ENCODE assay signal across 23 mouse cellular contexts in the genomic region with DNA sequence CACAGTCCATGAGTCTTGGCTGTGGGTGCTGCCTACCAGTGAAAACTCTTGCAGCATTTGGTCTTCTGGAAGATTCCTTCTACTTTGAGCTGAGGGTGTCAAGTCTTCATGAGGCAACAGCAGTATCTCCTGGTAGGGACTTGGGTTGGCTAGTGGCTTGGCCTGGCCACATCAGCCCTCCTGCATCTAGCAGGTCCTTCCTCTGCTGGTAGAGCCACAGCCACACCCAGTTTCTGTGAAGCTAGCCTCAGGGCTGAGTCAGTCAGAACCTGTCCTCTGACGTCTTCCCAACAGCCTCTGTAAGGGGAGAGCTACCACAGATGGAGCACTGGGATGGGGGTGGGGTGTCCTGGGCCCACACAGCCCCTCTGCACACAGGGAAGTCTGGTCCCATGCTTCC. TPM values are rescaled to one million over a fixed set of nuclear protein-coding genes. Genes with fewer than 3 reads are reported as not detected.
DNase-seq lines count a peak whose midpoint lies in the region; ATAC-seq lines count a peak whose summit lies in the region.
"Had no signal": no experiment of that assay in that cellular context is flagged by ENCODE, and none has a peak within 500 bp of the region (broad histone marks: within the 10 kb centered on the region; RNA-seq: fewer than 3 reads in every experiment).

No protein-coding gene starts in this region.

- no peak overlapping the region for H3K4me3 ChIP-seq in embryonic facial prominence, embryonic 13.5 days
- H3K4me3 ChIP-seq in embryonic facial prominence, embryonic 10.5 days = no peak overlapping the region
- no peak overlapping the region for H3K4me3 ChIP-seq in hindbrain, embryonic 16.5 days (ENCODE audit: low read length)
- no peak overlapping the region for H3K4me3 ChIP-seq in hindbrain, embryonic 12.5 days
- no peak overlapping the region for H3K4me3 ChIP-seq in neural tube, embryonic 13.5 days
- H3K4me3 ChIP-seq in neural tube, embryonic 15.5 days (replicated peaks) = no peak overlapping the region
- H3K4me3 ChIP-seq: heart, embryonic 10.5 days; heart, embryonic 15.5 days; intestine, embryonic 15.5 days; lung, embryonic 15.5 days; midbrain, embryonic 15.5 days had no signal

- no peak for ATAC-seq in embryonic facial prominence, embryonic 13.5 days (ENCODE audit: insufficient number of reproducible peaks, insufficient read depth, low FRiP score, low TSS enrichment, low read depth)
- no peak for ATAC-seq in hindbrain, embryonic 16.5 days
- ATAC-seq in hindbrain, embryonic 12.5 days (ENCODE audit: low FRiP score) = no peak
- no peak for ATAC-seq in neural tube, embryonic 13.5 days (ENCODE audit: low read depth)
- ATAC-seq in neural tube, embryonic 15.5 days (ENCODE audit: low FRiP score) = no peak
- ATAC-seq: CD4-positive, CD25-positive, alpha-beta regulatory T cell, adult 4 months; hindbrain, postnatal 0 days; intestine, embryonic 15.5 days; midbrain, embryonic 15.5 days had no signal

- 0 out of 2 replicates have a peak overlapping the region, but pooled peaks have one; percentile 57 for H3K27ac ChIP-seq in embryonic facial prominence, embryonic 13.5 days
- no peak overlapping the region for H3K27ac ChIP-seq in embryonic facial prominence, embryonic 10.5 days (replicated peaks)
- peak overlapping the region; percentile 68; the same call in 1 of the 2 replicates for H3K27ac ChIP-seq in hindbrain, embryonic 16.5 days (ENCODE audit: low read depth, low read length)
- no peak overlapping the region for H3K27ac ChIP-seq in hindbrain, embryonic 12.5 days
- 0 out of 2 replicates have a peak overlapping the region, but pooled peaks have one; percentile 82 for H3K27ac ChIP-seq in neural tube, embryonic 13.5 days (replicated peaks)
- H3K27ac ChIP-seq in neural tube, embryonic 15.5 days (replicated peaks) = peak overlapping the region; percentile 86; the same call in 1 of the 2 replicates
- H3K27ac ChIP-seq: heart, embryonic 10.5 days; heart, embryonic 15.5 days; lung, embryonic 15.5 days had no signal

- H3K4me2 ChIP-seq in embryonic facial prominence, embryonic 13.5 days = no peak overlapping the region
- no peak overlapping the region for H3K4me2 ChIP-seq in hindbrain, embryonic 16.5 days (ENCODE audit: low read length)
- no peak overlapping the region for H3K4me2 ChIP-seq in hindbrain, embryonic 12.5 days (replicated peaks)
- no peak overlapping the region for H3K4me2 ChIP-seq in neural tube, embryonic 13.5 days
- H3K4me2 ChIP-seq in neural tube, embryonic 15.5 days = no peak overlapping the region
- H3K4me2 ChIP-seq: heart, embryonic 15.5 days; intestine, embryonic 15.5 days; lung, embryonic 15.5 days had no signal

- H3K36me3 ChIP-seq in embryonic facial prominence, embryonic 13.5 days = 0 out of 2 replicates have a peak, but pooled peaks cover 7% of the 10 kb centered on the region
- H3K36me3 ChIP-seq in embryonic facial prominence, embryonic 10.5 days (replicated peaks) = peaks cover 5% of the 10 kb centered on the region; the same call in 1 of the 2 replicates
- peaks cover 4% of the 10 kb centered on the region; the same call in 1 of the 2 replicates for H3K36me3 ChIP-seq in hindbrain, embryonic 16.5 days (ENCODE audit: control insufficient read depth, insufficient read depth, low read length)
- H3K36me3 ChIP-seq in hindbrain, embryonic 12.5 days = no peaks in the 10 kb centered on the region
- peaks cover 28% of the 10 kb centered on the region for H3K36me3 ChIP-seq in neural tube, embryonic 13.5 days
- H3K36me3 ChIP-seq in neural tube, embryonic 15.5 days = peaks cover 29% of the 10 kb centered on the region
- H3K36me3 ChIP-seq: intestine, embryonic 15.5 days; midbrain, embryonic 15.5 days had no signal

- peaks cover 32% of the 10 kb centered on the region for H3K4me1 ChIP-seq in embryonic facial prominence, embryonic 13.5 days
- peaks cover 30% of the 10 kb centered on the region for H3K4me1 ChIP-seq in embryonic facial prominence, embryonic 10.5 days
- peaks cover 39% of the 10 kb centered on the region for H3K4me1 ChIP-seq in hindbrain, embryonic 16.5 days (ENCODE audit: control insufficient read depth, insufficient read depth, low read depth, low read length)
- H3K4me1 ChIP-seq in hindbrain, embryonic 12.5 days = peaks cover 20% of the 10 kb centered on the region
- peaks cover 21% of the 10 kb centered on the region for H3K4me1 ChIP-seq in neural tube, embryonic 13.5 days (replicated peaks)
- peaks cover 40% of the 10 kb centered on the region for H3K4me1 ChIP-seq in neural tube, embryonic 15.5 days

- no peaks in the 10 kb centered on the region for H3K9me3 ChIP-seq in embryonic facial prominence, embryonic 13.5 days
- no peaks in the 10 kb centered on the region for H3K9me3 ChIP-seq in embryonic facial prominence, embryonic 10.5 days
- no peaks in the 10 kb centered on the region for H3K9me3 ChIP-seq in hindbrain, embryonic 16.5 days (ENCODE audit: control insufficient read depth, low read length)
- no peaks in the 10 kb centered on the region for H3K9me3 ChIP-seq in hindbrain, embryonic 12.5 days (replicated peaks)
- no peaks in the 10 kb centered on the region for H3K9me3 ChIP-seq in neural tube, embryonic 13.5 days
- H3K9me3 ChIP-seq in neural tube, embryonic 15.5 days (replicated peaks) = no peaks in the 10 kb centered on the region
- H3K9me3 ChIP-seq: heart, embryonic 10.5 days; heart, embryonic 15.5 days; intestine, embryonic 15.5 days; lung, embryonic 15.5 days; midbrain, embryonic 15.5 days had no signal

- no peak overlapping the region for H3K9ac ChIP-seq in embryonic facial prominence, embryonic 13.5 days
- H3K9ac ChIP-seq in hindbrain, embryonic 16.5 days (ENCODE audit: low read depth, low read length) = no peak overlapping the region
- no peak overlapping the region for H3K9ac ChIP-seq in hindbrain, embryonic 12.5 days
- H3K9ac ChIP-seq in neural tube, embryonic 13.5 days = no peak overlapping the region
- no peak overlapping the region for H3K9ac ChIP-seq in neural tube, embryonic 15.5 days (replicated peaks)
- H3K9ac ChIP-seq: heart, embryonic 15.5 days; intestine, embryonic 15.5 days; lung, embryonic 15.5 days; midbrain, embryonic 15.5 days had no signal

- H3K27me3 ChIP-seq in embryonic facial prominence, embryonic 13.5 days = no peaks in the 10 kb centered on the region
- H3K27me3 ChIP-seq in embryonic facial prominence, embryonic 10.5 days (replicated peaks; ENCODE audit: low read depth, poor library complexity, severe bottlenecking) = peaks cover 29% of the 10 kb centered on the region; the same call in 1 of the 2 replicates
- no peaks in the 10 kb centered on the region for H3K27me3 ChIP-seq in hindbrain, embryonic 16.5 days (replicated peaks; ENCODE audit: control insufficient read depth, insufficient read depth, low read length)
- peaks cover 48% of the 10 kb centered on the region for H3K27me3 ChIP-seq in hindbrain, embryonic 12.5 days
- peaks cover 45% of the 10 kb centered on the region for H3K27me3 ChIP-seq in neural tube, embryonic 13.5 days
- peaks cover 10% of the 10 kb centered on the region; the same call in 1 of the 2 replicates for H3K27me3 ChIP-seq in neural tube, embryonic 15.5 days (replicated peaks)
- H3K27me3 ChIP-seq: heart, embryonic 15.5 days; intestine, embryonic 15.5 days; lung, embryonic 15.5 days had no signal

- 29% methylated on average over 1 of the region's 1 CpGs for WGBS in embryonic facial prominence, embryonic 13.5 days
- 49% methylated on average over 1 of the region's 1 CpGs for WGBS in embryonic facial prominence, embryonic 10.5 days
- WGBS in hindbrain, embryonic 16.5 days = 73% methylated on average over 1 of the region's 1 CpGs
- 62% methylated on average over 1 of the region's 1 CpGs for WGBS in hindbrain, embryonic 12.5 days
- WGBS in neural tube, embryonic 13.5 days = 59% methylated on average over 1 of the region's 1 CpGs
- 94% methylated on average over 1 of the region's 1 CpGs for WGBS in neural tube, embryonic 15.5 days

- no peak for DNase-seq in embryonic facial prominence, embryonic 10.5 days (ENCODE audit: low spot score)
- no peak for DNase-seq in neural tube, embryonic 10.5 days (ENCODE audit: extremely low spot score, low spot score)
- DNase-seq in left cerebral cortex, adult 9 months (ENCODE audit: low spot score in 2 of 2) = no peak
- DNase-seq: adrenal gland, postnatal 25 days; cerebellum, adult 18-20 months; gastrocnemius, postnatal 14 days; kidney, postnatal 10 days; layer of hippocampus, adult 9-11 months; liver; lung, postnatal 4 days; thymus, postnatal 14 days had no signal

RNA-seq across cellular contexts. Expression of a gene that starts 44.6 kb away (rescaled TPM):
- polyA plus RNA-seq in embryonic facial prominence, embryonic 13.5 days (2015; fragmentation: Nextera tagmentation; extraction: Ambion mirVana) = 48.5 and 54.1 TPM in 2 replicates
- 51.8 and 55.5 TPM in 2 replicates for polyA plus RNA-seq in embryonic facial prominence, embryonic 10.5 days (2016; fragmentation: Nextera tagmentation; extraction: Ambion mirVana)
- polyA plus RNA-seq in hindbrain, embryonic 16.5 days (2015; fragmentation: Nextera tagmentation; extraction: Ambion mirVana) = 478 and 542 TPM in 2 replicates
- 128 and 132 TPM in 2 replicates for polyA plus RNA-seq in hindbrain, embryonic 12.5 days (2016; fragmentation: Nextera tagmentation; extraction: Ambion mirVana)
- 316 and 346 TPM in 2 replicates for polyA plus RNA-seq in neural tube, embryonic 13.5 days (2015; fragmentation: Nextera tagmentation; extraction: Ambion mirVana)
- polyA plus RNA-seq in neural tube, embryonic 15.5 days (2015; fragmentation: Nextera tagmentation; extraction: Ambion mirVana) = 402 and 456 TPM in 2 replicates

RNA-seq across cellular contexts. Expression of a gene that starts 51.5 kb away (rescaled TPM):
- polyA plus RNA-seq in embryonic facial prominence, embryonic 13.5 days (2015; fragmentation: Nextera tagmentation; extraction: Ambion mirVana) = 11.1 TPM in 2 replicates
- 2.7 and 4.0 TPM in 2 replicates for polyA plus RNA-seq in embryonic facial prominence, embryonic 10.5 days (2016; fragmentation: Nextera tagmentation; extraction: Ambion mirVana)
- polyA plus RNA-seq in hindbrain, embryonic 16.5 days (2015; fragmentation: Nextera tagmentation; extraction: Ambion mirVana) = 15.5 and 16.4 TPM in 2 replicates
- polyA plus RNA-seq in hindbrain, embryonic 12.5 days (2016; fragmentation: Nextera tagmentation; extraction: Ambion mirVana) = 13.1 and 16.2 TPM in 2 replicates
- 10.7 and 11.8 TPM in 2 replicates for polyA plus RNA-seq in neural tube, embryonic 13.5 days (2015; fragmentation: Nextera tagmentation; extraction: Ambion mirVana)
- polyA plus RNA-seq in neural tube, embryonic 15.5 days (2015; fragmentation: Nextera tagmentation; extraction: Ambion mirVana) = 17.7 and 20.8 TPM in 2 replicates

Comparison
In these comparisons a context has a peak if more than half of its experiments do, and no peak if none do; other contexts are left out.
1. H3K27ac ChIP-seq: peak in embryonic facial prominence, embryonic 13.5 days (single experiment), hindbrain, embryonic 16.5 days (single experiment), neural tube, embryonic 13.5 days (single experiment) and neural tube, embryonic 15.5 days (single experiment); none in embryonic facial prominence, embryonic 10.5 days (single experiment) and hindbrain, embryonic 12.5 days (single experiment).